Mouse (Mus musculus): ENCODE results near the gene Pknox1.
"Not testable (repeated sequence)": the region's sequence is repeated elsewhere in the genome, so short reads cannot be mapped to it uniquely, and the experiment has no call there.

Gene Pknox1

DNA sequence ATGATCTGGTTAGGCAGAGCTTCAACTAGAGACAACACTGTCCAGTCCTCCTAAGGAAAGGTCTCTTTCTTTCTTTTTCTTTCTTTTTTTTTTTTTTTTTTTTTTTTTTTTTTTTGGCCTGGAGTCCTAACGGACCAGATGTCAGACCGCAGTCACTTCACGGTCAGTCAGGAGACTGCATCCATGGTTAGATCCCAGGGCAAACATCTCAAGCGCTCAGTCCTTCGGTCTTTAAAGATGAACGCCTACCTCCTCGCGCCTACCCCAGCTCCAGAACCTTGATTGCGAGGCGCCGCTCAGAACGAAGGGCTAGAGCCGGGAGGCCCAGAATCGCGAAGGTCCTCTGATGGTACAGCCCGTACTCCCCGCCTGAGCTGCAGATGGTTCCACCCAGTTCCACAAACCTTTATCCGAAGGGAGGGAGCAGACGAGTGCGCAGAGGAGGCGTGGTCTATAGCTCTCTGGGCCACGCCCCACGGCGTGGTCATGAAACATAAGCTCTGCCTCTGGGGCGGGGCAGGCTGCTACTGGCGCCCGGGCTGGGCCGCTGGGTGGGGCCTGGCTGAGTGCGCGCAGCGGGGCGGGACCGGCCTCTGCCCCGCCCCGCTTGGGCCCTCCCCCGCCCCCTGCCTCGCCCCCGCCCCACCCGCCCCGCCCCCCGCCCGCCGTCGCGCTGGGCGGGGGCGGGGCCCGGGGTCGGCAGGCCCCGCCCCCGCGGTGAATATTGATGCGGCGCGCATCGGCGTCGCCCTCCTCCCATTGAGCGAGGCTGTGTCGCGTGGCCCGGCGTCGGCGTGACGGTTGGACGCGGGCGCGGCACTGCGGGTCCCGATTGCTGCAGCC, at the start of gene Pknox1:
Pknox1 (plus strand) TSS at position 720 of the 843 bp plus-strand sequence.
- DNase-seq (ENCODE audit: low spot score), result peak; percentile 99

DNA sequence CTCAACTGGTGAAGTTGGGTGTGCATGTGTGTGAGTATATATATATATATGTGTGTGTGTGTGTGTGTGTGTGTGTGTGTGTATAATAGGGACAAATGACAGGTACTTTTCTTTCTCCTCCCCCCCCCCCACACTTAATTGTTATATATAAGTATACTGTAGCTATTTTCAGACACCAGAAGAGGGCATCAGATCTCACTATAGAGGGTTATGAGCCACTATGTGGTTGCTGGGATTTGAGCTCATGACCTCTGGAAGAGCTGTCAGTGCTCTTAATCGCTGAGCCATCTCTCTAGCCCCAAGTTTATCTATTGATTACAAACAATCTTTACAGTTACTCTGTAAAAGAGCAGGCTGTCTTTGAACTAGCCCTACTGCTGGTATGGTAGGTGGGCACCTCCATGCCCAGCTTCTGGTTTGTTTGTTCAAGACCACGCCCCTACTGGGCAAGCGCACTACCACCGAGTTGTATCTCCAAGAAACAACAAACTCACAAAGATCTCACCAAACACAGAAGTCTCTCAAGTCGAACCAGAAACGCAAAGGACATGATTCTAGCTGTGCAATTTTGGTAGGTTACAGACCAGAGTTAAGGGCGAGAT, 45.1 kb upstream of the Pknox1 start:
- no peak for DNase-seq (ENCODE audit: low spot score)

DNA sequence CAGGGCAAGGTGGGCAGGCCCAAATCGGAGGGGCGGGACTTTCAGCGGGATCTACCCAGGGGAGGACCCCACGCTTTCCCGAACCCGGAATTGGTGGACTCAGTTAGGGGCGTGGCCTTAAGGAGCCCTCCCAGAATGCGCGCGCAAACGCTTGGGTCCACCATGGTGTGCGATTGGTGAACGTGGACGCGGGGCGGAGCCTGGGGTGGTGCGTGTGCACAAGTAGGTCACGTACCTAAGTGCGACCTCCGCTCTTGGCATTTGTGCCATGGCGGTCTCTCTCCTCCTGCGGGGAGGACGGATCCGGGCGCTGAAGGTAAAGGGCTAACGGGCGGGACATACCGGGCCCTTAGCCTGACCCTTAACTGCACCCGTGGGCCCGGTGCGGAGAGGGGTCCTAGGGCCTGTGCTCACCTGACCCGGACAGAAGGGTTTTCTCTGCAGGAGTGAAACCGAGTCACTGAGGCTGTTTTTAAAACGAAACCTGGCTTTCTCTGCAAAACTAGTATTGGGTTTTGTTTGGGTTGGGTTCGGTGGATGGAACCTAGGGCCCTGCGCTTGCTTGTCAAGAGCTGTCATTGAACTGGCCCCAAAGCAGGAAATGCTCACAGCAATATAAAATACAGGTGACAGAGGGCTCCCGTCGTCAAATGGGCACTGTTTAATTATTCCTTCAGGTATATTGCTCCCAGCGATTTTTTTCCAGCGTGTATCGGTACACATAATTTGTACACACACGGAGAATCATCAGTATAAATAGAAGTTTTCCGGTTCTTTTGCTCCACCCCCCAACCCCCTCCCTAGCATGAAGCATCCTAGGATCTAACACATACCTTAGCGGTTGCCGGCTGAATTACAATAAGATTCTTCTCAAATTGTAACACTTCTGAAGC, 44.3 kb upstream of the Pknox1 start, which contains the start of the genes Wdr4 and Ndufv3:
Wdr4 (minus strand) TSS at position 35 of the 893 bp plus-strand sequence.
Ndufv3 (plus strand) TSS at position 170 of the 893 bp plus-strand sequence.
- peak; percentile 98 for DNase-seq (ENCODE audit: low spot score)

DNA sequence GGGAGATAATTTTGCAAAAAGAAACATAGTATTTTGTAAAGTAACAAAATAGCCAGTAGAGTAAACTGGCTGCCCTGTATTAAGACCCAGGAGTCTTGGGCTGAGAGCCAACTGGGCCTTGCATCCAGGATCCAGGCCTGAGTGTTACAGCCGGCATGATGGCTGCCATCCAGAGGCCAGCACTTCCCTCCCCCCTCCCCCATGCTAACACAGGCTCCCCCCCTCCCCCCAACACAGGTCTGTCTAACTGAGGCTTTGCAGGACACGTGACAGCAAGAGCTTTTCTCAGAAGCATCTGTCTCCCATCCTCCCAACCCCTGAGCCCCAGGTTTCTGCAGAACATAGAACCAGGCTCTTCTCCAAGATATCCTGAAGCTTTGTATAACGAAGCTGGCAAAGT, 43.6 kb upstream of the Pknox1 start:
- DNase-seq (ENCODE audit: low spot score), result peak; percentile 40

DNA sequence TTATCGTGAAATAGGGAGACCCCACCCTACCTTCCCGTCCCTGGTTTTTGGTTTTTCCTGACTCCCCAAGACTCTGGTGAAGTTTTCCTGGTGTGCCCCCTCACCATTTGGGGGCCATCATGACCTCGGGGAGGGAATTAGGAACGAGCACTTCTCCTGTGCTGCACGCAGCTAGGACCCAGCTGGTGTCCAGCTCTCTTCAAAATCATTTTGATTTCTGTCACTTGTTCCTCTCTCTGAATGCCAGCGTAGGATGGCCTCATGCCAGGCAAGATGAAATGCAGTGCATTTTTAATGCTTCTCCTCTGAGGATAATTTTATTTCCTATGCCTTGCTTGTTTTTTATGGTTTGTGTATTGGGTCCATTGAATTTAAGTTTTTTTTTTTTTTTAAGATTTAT, 42.6 kb upstream of the Pknox1 start:
- no peak for DNase-seq (ENCODE audit: low spot score)

DNA sequence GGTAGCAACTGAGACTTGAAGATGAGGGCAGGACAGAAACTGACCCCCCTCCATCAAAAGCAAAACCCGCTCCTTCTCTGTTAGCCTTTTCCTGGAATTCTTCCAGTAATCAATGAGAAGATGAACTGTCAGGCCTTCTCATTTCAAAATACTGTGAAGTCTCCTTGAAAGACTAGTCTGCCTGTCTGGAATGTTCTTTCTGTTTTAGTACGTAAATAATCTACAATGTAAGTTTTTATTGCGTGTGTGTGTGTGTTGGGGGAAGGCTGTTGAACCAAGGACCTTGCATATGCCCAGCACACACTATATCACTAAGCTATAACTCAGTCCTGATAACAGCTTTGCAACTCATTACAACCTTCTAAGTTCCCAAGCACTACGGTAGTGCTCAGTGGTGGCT, 39.4 kb upstream of the Pknox1 start:
- no peak for DNase-seq (ENCODE audit: low spot score)

DNA sequence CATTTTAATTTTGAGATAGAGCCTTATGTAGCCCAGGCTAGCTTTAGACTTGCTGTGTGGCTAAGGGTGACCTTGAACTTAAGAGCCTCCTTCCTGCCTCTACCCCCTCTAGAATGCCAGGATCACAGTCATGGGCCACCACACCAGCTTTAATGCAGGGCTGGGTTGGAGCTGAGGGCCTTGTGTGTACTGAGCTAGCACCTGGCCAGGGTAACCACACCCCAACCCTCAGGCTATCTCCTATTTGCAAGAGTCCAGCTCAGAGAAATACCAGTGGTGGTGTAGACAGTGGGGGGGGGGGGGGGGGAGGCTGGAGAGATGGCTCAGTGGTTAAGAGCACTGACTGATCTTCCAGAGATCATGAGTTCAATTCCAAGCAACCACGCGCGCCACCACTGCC, 38.7 kb upstream of the Pknox1 start:
- DNase-seq (ENCODE audit: low spot score), result no peak

DNA sequence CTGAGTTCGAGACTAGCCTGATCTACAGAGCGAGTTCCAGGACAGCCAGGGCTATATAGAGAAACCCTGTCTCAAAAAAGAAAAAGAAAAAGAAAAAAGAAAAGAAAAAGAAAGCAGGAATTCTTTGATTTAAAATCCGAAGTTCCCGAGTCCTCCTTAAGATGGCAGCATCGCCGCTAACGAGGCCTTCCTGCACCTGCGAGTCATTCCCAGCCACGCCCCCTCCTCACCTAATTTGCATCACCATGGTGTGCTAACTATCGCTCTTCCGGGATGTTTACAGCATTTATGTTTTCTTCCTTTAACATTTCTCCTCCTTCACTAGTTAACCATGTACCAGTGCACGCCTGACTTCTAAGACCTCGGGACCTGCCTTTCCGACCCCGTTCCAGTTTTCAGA, 35.2 kb upstream of the Pknox1 start:
- DNase-seq (ENCODE audit: low spot score), result no peak

DNA sequence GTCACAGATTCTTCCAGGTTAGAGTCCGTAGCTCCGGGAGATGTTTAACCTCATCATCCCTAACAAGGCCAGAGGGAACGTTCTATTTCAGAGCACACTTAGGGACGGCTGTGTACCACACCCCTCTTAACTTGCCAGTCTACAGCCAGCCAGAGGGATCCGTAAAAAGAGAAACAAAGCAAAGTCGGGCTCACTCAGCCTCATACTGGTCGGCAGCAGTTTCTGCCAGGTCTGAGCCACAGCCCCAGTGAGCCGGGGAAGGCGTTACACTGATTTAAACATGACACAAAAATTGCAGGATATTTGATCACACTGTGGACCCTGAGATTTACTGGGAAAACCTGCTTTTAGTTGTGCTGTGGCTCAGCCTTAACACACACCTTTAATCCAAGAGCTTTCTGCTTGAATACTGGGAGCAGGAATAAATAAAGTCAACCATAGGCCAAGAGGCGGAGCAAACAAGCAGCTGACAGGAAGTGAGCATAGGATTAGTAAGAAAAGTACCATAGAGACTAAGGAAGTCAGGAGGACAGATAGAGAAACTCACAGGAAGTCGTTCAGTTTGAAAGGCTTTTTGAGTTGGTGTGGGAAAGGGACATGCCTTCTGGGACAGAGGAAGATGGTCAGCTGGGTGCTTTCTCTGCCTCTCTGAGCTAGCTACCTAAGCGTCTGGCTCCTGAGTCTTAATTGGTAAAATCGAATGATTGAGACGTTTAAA, 32.9 kb upstream of the Pknox1 start:
- no peak for DNase-seq (ENCODE audit: low spot score)

DNA sequence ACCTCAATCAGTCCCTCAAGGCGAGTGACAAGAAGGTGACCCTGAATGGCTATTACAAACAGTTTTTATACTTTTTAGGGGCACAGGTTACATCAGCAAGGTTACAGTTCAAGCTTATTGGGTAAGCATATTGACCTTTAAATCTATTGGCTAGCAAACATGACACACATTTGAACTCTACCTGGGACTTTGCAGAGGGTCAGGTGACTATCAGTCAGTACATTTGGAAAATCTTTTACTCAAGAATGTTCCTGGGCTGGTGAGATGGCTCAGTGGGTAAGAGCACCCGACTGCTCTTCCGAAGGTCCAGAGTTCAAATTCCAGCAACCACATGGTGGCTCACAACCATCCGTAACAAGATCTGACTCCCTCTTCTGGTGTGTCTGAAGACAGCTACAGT, 32.2 kb upstream of the Pknox1 start:
- not testable (repeated sequence) for DNase-seq (ENCODE audit: low spot score)

DNA sequence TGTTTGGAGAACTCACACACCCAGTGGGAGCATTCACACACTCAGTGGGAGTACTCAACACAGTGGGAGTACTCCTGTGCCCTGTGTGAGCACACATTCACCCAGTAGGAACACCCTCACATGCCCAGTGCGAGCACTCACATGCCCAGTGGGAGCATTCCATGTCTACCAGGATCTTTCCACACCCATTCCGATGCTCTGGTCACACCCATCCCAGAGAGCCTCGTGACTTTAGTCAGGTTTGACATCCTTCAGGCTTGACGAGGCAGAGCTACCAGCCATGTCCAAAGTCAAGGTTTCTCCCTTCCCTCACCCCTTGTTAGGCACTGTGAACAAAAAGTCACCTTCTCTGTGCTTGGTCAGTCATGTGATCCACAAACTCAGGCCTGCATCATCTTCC, 29.2 kb upstream of the Pknox1 start:
- no peak for DNase-seq (ENCODE audit: low spot score)

DNA sequence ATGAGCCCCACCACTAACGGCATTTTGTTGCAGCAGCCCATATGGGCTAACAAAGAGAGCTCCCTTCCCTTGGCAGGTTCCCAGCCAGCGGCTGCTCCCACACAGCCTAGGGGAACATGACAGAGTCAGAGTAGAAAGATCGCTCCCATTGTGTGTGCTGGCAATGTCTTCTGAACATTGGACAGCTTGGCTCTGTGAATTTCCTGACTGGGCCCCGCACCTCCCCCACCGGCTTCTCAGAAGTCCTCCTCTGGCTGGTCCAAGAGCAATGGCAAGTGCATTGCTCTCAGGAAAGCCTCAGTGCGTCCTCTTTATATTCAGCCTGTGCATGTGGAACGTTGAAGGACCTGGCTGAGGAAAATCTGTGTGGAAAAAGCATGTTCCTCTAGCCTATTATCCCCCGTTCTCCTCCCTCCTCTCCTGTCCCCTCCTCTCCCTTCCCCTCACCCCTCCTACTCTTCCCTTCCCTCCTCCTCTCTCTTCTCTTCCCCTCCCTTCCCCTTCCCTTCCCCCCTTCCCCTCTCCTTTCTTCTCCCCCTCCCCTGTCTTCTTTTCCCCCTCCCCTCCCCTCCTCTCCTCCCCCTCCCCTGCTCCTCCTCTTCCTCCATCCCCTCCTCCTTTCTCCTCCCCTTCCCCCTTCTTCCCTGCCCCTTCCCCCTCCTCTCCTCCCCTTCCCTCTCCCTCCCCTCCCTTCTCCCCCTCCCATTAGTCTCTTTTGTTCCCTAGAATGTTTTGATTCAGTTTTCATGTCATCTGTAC, 28.5 kb upstream of the Pknox1 start:
- peak; percentile 67 for DNase-seq (ENCODE audit: low spot score)

DNA sequence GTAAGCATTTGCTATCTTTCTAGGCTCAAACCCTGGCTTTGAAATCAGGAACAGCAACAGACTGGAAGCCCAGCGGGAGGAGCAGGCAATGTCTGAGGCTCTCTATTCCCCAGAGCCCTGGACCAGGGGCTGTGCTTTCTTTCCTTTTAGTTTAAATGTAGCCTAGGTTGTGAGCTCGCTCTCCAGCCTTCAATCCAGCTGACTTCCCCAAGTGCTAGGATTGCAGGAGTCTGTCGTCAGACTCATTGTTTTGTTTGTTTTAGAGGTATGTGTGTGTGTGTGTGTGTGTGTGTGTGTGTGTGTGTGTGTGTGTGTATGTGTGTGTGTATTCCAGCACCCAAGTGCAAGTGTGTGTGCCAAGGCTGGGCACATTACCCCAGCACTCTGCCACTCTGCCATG, 24.4 kb upstream of the Pknox1 start:
- DNase-seq (ENCODE audit: low spot score), result no peak

DNA sequence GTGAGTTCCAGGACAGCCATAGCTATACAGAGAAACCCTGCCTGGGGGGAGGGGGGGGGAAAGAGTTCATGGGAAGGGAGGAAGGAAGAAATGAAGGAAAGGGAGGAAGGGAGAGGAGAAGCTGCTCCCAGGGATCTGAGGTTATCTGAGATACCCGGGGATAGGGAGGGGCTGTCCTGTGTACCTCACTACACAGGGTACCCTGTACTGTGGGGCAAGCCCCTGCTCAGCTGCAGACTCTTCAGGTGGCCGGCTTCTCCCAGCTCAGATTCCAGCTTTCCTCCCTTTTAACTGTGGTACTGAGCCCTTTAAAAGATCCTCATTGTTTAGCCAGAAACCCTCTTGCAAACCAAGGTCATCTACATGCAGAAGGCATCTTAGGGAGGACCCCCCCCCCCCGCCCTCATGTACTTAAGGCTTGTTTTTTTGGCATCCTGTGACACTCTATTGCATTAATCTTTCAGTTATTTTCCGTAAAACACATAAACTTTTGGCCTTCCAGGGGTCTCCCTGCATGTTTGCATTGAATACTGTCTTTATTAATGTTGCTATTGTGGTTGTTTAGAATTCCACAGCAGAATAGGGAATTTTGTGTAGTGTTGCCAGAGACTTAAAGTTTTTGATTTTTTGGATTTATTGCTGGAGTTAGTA, 23.6 kb upstream of the Pknox1 start:
- no peak for DNase-seq (ENCODE audit: low spot score)

DNA sequence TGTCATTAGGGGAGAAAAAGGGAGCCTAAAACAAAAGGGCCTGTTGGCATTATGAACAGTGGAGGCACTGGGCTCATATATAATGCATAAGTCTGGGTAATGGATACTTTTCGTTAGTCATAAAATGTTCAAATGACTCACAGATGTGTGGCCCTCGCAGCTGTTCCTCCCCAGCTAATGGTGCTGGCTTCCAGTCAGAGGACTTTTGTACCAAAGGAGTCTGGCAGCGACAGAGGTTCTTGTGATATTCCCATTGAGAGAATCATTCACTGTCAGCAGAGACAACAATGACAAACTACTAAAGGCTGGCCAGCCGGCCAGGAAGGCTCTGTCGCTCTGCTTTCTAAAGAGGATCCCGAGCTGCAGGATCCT, 23.1 kb upstream of the Pknox1 start:
- no peak for DNase-seq (ENCODE audit: low spot score)

DNA sequence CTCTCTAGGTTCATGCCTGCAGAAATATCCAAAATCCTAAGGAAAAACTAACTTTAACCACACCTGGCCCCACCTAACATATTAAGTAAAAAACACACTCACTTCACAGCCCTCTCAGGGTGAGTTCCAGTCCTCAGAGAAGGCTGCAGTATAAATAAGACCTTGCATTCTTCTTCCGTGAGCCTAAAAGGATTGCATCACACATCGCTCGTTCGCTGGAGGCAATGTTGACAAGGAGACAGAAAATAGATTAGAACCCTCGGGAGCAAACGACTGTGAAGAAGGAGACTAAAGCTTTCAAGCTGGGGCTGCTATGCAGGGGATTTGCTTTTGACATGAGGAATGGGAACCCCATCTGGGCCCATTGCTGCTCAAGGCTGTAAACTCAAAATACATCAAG, 21.0 kb upstream of the Pknox1 start:
- no peak for DNase-seq (ENCODE audit: low spot score)

DNA sequence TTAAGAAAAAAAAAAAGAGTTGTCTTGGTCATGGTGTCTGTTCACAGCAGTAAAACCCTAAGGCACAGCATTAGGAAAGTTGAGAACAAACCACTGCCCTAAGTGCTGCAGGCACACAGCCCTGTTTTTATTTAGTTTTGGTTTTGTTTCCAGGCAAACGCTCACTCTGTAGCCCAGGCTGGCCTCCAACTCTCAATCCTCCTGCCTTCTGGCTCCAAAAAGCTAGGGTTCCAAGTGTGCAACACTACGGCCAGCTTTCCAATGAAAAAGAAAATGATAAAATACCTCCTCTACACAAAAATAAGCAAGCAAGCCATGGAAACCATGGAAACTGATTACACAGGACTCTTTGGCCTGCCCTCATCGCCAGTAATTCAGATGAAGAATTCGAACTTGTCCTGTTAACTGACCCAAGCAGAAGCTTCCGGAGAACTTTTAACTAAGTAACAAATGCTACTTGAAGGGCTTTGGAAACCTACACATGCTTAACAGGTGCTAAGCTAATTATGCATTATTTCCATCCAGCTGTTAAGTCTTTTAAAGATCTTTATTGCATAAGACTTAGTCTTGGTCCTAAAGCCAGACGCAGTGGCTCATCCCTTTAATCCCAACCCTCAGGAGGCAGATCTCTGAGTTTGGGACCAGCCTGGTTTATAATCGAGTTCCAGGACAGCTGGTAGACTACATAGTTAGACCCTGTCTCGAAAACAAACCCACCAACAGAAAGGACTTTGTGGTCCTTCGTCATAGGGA, 17.9 kb upstream of the Pknox1 start:
- DNase-seq (ENCODE audit: low spot score), result no peak

DNA sequence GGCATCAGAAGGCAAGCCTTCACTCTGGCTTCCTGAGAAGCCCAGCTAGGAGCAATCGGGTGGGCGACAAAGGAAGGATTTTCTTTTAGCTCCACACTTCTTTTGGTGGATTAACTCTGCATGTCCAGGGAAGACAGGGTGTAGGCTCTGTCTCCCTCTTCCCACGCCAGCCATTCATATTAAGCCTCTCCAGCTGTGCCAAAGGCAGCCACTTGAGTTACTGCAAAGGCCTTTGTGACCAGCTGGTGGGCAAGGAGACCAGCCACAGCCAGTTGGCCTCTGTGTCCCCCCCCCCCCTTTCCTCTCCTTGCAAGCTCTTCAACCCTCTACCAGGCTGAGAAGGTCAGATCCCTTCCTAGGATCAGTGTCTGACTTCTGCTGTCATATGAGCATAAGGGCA, 16.6 kb upstream of the Pknox1 start:
- no peak for DNase-seq (ENCODE audit: low spot score)

DNA sequence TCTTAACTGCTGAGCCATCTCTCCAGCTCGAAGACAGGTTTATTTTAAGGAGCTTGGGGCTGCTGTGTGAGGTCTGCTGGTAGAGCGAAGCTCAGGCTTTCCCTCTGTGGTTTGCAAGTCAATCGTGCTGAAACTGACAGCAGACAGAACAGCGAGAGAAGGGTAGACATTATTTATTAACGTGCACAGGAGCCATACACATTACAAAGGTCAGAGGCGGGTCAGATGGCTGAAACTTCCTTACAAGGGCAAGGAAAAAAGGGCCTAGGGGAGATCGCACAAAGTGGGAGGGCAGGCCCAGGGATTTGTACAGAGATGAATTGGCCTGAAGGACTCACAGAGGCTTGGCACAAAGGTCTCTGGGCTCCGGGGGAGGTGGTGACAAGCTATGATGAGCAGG, 15.1 kb upstream of the Pknox1 start:
- no peak for DNase-seq (ENCODE audit: low spot score)

DNA sequence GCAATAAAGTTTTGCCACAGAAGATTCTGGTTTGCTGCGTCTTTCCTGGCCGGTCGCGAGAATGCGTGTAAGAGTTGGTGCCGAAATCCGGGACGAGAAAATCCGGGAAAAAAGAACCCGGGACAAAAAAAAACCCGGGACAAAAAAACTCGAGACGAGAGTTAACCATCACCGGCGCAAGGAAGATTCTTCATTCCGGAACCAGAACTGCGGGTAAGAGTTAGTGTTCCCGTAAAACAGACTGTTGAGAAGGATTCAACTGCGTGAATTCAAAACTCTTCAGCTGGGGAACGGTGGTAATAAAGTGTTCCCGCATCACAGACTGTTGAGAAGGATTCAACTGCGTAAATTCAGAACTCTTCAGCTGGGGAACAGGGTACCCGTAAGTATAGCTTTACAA, 11.9 kb upstream of the Pknox1 start:
- DNase-seq (ENCODE audit: low spot score), result not testable (repeated sequence)
